Mouse (Mus musculus): Measurements from ENCODE around the gene Htr2a.

GRCm38 (mm10) chr14:74679841-74680240, 39.2 kb downstream of the Htr2a start:
- no peak for TF ChIP-seq CTCF (IDR thresholded peaks at IDR 0.05; ENCODE audit: extremely low read depth, insufficient read depth, insufficient read length, insufficient replicate concordance)
- no peak for TF ChIP-seq POLR2A (IDR thresholded peaks at IDR 0.05; ENCODE audit: low read depth, low read length)

Data from spleen, adult 2 months (tissue).